Mouse (Mus musculus) heart, postnatal 10 days (tissue): Measurements from ENCODE around the gene Scimp. TPM values are rescaled to one million over a fixed set of nuclear protein-coding genes. Genes with fewer than 3 reads are reported as not detected.
"Not testable (repeated sequence)": the region's sequence is repeated elsewhere in the genome, so short reads cannot be mapped to it uniquely, and the experiment has no call there.

Source experiments
- DNase-seq, 2 experiments: peaks; one replicate each; pipeline ENCODE4 v3.0.0; 2021
- intact Hi-C: fragments of 180-260 bp; cut with DNase I; formaldehyde crosslinking; loops from one replicate; pipeline ENCODE4 v1.15.1; 2025
- total RNA-seq, 2 experiments: library from RNA; stranded (reverse); gene quantifications; 2 replicates each; pipeline ENCODE4 v1.2.3; 2021

The Scimp gene
- total RNA-seq, 2 experiments from 2014 or later = not detected

DNA sequence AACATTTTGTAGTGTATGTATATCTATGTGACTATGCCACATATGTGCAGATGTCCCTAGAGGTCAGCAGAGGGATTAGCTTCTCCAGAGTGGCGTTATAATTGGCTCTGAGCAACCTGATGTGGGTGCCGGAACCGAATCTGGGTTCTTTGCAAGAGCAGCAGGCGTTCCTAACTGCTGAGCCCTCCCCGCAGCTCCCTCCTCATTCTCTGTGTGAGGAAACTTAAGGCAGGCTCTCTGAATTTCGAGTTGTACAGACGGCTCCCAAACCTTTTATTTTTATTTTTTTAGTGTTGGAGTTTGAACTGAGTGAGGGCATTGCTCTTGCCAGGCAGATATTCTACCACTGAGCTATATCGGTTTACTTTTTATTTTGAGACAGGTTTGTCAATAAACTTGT lies 2.7 kb upstream of the Scimp start:
- DNase-seq = no peak
- intact Hi-C loops = loop anchor here (1.0 kb wide), 1 partner anchor 38 kb away; no protein-coding TSS in a partner anchor

GRCm38 (mm10) chr11:70811471-70812240 lies 730 bp downstream of the Scimp start:
- DNase-seq = no peak
- intact Hi-C loops = no loop called here

GRCm38 (mm10) chr11:70811041-70811440 lies 1.3 kb downstream of the Scimp start:
- intact Hi-C loops = no loop called here
- no peak for DNase-seq

DNA sequence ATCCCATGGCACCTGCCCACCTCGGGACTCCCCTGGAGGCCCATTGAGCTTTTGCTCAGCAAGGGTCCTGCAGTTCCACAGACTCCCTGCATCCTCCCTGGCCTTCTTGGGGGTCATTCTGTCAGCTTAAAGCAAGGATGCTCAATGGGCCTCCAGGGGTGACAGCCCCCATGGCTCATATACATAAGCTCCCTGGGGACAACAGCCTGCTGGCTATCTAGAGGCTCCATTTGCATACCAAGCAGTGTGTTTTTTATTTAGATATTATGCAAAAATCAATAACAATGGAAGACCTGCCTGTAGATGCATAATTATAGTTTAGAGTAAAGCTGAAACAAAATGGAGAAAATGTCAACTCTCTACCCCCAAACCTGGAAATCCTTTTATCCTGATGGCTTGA lies 3.4 kb downstream of the Scimp start:
- intact Hi-C loops = no loop called here
- no peak for DNase-seq

GRCm38 (mm10) chr11:70808101-70808500 lies 4.3 kb downstream of the Scimp start:
- intact Hi-C loops = no loop called here
- no peak for DNase-seq

GRCm38 (mm10) chr11:70807630-70808029 lies 4.8 kb downstream of the Scimp start:
- no peak for DNase-seq
- intact Hi-C loops = no loop called here

GRCm38 (mm10) chr11:70806697-70807096 lies 5.7 kb downstream of the Scimp start:
- intact Hi-C loops = no loop called here
- no peak for DNase-seq

GRCm38 (mm10) chr11:70805641-70806175 lies 6.7 kb downstream of the Scimp start:
- intact Hi-C loops = no loop called here

DNA sequence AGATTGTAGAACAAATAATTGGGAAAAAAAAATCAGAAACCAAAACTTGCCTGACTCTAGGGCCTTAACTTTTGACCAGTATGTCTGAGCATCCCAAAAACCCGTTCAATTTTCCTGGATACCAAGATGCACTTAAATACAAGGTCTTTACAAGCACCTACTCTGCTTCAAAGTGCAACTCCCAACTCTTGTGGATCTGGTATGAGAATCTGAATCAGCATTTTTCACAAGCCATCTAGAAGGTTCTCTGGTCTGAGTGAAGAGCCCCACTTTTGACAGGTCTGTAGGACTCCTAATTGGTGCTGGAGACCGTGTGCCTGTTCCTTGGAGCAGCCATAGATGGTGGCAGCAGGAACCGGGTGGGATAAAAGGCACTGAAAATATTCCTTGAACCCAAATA lies 8.0 kb downstream of the Scimp start:
- no peak for DNase-seq

More at GRCm38 (mm10) chr11:70805641-70806175, 6.7 kb downstream of the Scimp start:
- no peak for DNase-seq

DNA sequence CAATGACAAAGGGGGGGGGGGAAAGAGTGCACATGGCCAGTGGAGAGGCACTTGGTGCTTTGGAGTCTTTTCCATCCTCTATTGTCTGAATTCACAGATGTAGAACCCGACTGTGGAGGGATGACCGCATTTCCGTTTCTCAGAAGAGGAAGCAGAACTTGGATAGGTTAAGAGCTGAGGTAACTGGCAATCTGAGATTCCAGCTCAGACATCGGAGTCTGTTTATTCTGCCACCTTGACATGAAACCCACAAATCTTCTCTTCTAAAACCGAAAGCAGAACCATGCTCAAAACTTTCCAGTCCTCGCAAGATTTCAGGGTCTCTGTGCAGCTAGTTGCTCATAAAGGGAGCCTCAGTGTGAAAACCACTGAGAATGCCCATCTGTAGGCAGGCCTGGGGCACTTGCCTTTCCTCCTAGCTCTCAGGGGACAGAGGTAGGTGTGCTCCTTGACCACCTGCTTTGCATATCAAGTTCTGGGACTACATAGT lies 8.6 kb downstream of the Scimp start:
- intact Hi-C loops = no loop called here
- no peak for DNase-seq

More for the DNA sequence above, 8.0 kb downstream of the Scimp start:
- intact Hi-C loops = no loop called here

GRCm38 (mm10) chr11:70802865-70803261 lies 9.5 kb downstream of the Scimp start:
- intact Hi-C loops = no loop called here
- DNase-seq = no peak

DNA sequence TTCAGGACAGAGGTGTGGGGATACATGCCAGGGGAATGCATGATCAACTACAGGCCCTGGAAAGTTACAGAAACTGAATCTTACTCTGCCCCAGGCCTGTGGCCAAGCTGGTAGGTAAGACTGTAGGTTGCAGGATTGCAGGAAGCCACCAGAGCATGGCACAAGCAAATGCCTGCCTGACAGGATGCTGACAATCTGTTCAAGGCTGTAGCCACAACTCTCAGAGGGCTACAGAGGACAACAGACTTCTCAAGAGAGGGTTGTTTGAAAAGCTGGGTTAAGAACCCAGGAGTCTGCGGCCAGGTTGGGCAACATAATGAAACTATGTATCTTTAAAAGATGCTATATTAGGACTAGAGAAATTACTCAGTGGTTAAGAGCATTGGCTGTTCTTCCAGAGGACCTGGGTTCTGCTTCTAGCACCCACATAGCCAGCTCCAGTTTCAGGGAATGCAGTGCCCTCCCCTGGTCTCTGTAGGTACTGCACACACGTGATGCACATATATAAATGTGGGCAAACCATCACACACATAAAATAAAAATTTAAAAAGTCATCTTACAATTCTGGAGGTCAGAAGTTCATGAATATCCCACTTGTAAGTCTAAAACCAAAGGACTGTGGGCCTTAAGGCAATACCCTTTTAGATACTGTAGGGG lies 10.1 kb downstream of the Scimp start:
- no peak for DNase-seq
- intact Hi-C loops = no loop called here

GRCm38 (mm10) chr11:70792409-70792808 lies 20.0 kb downstream of the Scimp start:
- intact Hi-C loops = no loop called here
- DNase-seq = no peak

DNA sequence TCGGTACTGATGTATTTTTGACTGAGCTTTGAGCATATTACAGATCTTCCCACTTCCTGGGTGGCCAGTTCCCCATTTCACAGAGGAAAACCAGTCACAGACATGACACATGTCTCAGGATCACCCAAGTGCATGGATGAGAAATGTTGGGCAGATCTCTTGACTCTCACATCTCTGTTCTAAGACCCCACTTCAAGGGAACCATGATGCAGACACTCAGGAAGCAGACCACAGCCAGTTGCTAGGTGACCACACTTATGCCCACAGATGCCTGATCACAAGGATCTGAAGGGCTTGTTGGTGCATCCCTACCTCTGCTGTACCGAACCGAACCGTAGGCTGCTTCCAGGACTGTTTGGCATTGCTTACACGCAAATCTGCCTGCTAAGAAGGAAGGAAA lies 20.7 kb downstream of the Scimp start:
- no peak for DNase-seq

GRCm38 (mm10) chr11:70790874-70791551 lies 21.4 kb downstream of the Scimp start:
- DNase-seq = peak in 1 of 2 experiments; percentile 17
- intact Hi-C loops = no loop called here

More for the DNA sequence above, 20.7 kb downstream of the Scimp start:
- intact Hi-C loops = no loop called here

DNA sequence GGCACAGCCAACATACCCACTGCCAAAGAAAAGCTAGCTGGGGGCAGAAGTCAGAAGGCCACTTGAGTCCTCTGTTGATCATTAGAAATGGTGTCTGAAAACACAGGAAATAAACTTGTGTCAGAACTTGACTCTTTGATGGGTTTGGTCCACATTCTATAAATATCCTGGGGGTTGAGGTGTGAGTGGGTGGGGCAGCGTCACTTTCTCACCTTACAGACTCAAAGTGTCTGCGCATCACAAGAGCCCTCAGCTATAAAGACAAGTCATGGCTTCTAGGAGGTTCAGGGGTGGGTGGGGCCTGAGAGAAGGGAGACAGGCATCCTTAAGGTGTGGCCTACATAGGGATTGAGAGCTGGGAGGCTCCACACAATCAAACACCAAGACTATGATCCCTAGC lies 22.0 kb downstream of the Scimp start:
- intact Hi-C loops = no loop called here
- no peak for DNase-seq

GRCm38 (mm10) chr11:70788972-70789655 lies 23.3 kb downstream of the Scimp start:
- intact Hi-C loops = no loop called here
- no peak for DNase-seq

DNA sequence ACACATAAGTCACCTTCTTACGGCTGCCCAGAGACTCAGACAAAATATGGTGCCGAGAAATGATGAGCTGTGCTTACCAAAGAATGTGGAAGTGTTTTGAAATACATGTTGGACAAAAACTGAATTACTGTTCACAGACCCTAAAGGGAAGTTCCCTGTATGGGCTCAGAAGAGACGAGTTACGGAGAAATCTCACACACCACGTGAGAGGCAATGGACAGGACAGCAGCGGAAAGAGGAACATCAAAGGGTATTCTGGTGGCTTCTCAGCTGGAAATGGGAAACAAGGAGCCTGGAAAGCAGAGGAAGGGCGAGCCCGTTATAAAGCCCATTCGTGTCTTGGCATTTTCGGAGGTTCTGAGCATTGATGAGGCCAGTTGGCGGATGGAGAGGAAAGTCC lies 25.3 kb downstream of the Scimp start:
- intact Hi-C loops = no loop called here
- no peak for DNase-seq

- no peak for DNase-seq
- intact Hi-C loops = no loop called here
Observed at GRCm38 (mm10) chr11:70785908-70786307, 26.5 kb downstream of the Scimp start.

DNA sequence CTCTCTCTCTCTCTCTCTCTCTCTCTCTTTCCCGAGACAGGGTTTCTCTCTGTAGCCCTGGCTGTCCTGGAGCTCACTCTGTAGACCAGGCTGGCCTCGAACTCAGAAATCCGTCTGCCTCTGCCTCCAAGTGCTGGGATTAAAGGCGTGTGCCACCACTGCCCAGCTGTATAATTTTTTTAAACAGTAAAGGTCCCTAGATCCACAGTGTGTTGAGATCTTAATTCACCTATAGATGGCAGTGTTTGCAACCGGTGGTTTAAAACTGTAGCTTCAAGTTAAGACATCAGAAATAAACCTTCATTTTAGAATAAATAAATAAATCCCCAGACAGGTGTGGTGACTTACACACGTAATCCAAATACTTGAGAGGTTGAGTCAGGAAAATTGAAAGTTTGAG lies 34.3 kb downstream of the Scimp start:
- DNase-seq = peak; percentile 21 to 40
- intact Hi-C loops = not testable (repeated sequence)

GRCm38 (mm10) chr11:70777634-70778033 lies 34.8 kb downstream of the Scimp start:
- intact Hi-C loops = loop anchor here (1.0 kb wide), 1 partner anchor 38 kb away; no protein-coding TSS in a partner anchor
- no peak for DNase-seq
